8 mouse cellular contexts compared by ENCODE assay signal in genomic region chr3:138906112-138906880, GRCm38 (mm10).
DNase-seq lines count a peak whose midpoint lies in the region; ATAC-seq and TF ChIP-seq lines count a peak whose summit lies in the region.

No protein-coding gene starts in this region.

- peak; percentile 58 for DNase-seq in A20 (ENCODE audit: low read depth, low spot score)
- DNase-seq in adrenal gland, postnatal 10 days = peak; percentile 81
- DNase-seq in embryo, embryonic 9.5 days (ENCODE audit: extremely low spot score) = peak; percentile 67
- DNase-seq in heart, adult 8-10 months (ENCODE audit: low spot score) = peak; percentile 67
- DNase-seq in kidney, adult 2 months = peak; percentile 63
- DNase-seq in naive thymus-derived CD4-positive, alpha-beta T cell, adult 2 months (ENCODE audit: low read depth) = peak; percentile 48
- DNase-seq in thymus, adult 2 months = peak; percentile 49

- H3K27ac ChIP-seq in kidney, adult 2 months (ENCODE audit: insufficient read depth, low read depth, low read length) = no peak overlapping the region
- H3K27ac ChIP-seq in limb, embryonic 12.5 days = peak overlapping the region; percentile 68
- no peak overlapping the region for H3K27ac ChIP-seq in thymus, adult 2 months (ENCODE audit: control insufficient read depth, insufficient read depth, low read length)

- no peak for TF ChIP-seq POLR2A in kidney, adult 2 months (IDR thresholded peaks at IDR 0.05; ENCODE audit: low read depth, low read length)
- no peak for TF ChIP-seq POLR2A in thymus, adult 2 months (IDR thresholded peaks at IDR 0.05; ENCODE audit: control insufficient read depth, extremely low read depth, insufficient read depth, low read length, poor library complexity)

- no peaks in the 10 kb centered on the region for H3K27me3 ChIP-seq in kidney, adult 2 months (replicated peaks; ENCODE audit: control insufficient read depth, insufficient read depth, low read length)
- no peaks in the 10 kb centered on the region for H3K27me3 ChIP-seq in limb, embryonic 12.5 days
- H3K27me3 ChIP-seq in thymus, adult 2 months (ENCODE audit: control insufficient read depth, insufficient read depth, low read length) = no peaks in the 10 kb centered on the region

- no peak overlapping the region for H3K4me3 ChIP-seq in kidney, adult 2 months (ENCODE audit: insufficient read depth, low read depth, low read length)
- no peak overlapping the region for H3K4me3 ChIP-seq in limb, embryonic 12.5 days (replicated peaks)
- H3K4me3 ChIP-seq in thymus, adult 2 months (ENCODE audit: control insufficient read depth, insufficient read depth, low read length) = no peak overlapping the region

- H3K4me2 ChIP-seq in limb, embryonic 12.5 days = no peak overlapping the region

- peak; percentile 93 for TF ChIP-seq CTCF in kidney, adult 2 months (conservative IDR thresholded peaks at IDR 0.05; ENCODE audit: insufficient read depth, insufficient read length, low read depth, low read length)
- TF ChIP-seq CTCF in thymus, adult 2 months (IDR thresholded peaks at IDR 0.05; ENCODE audit: borderline replicate concordance, control insufficient read depth, extremely low read depth, insufficient read depth, low read length, poor library complexity) = peak; percentile 74; the same call in 1 of the 2 replicates

- no peaks in the 10 kb centered on the region for H3K36me3 ChIP-seq in kidney, adult 2 months (ENCODE audit: control insufficient read depth, insufficient read depth, low read length)
- 0 out of 2 replicates have a peak, but pooled peaks cover 6% of the 10 kb centered on the region for H3K36me3 ChIP-seq in limb, embryonic 12.5 days
- H3K36me3 ChIP-seq in thymus, adult 2 months (ENCODE audit: control insufficient read depth, insufficient read depth, low read length) = no peaks in the 10 kb centered on the region

- ATAC-seq in limb, embryonic 12.5 days (ENCODE audit: insufficient number of reproducible peaks, insufficient read depth, low FRiP score, low TSS enrichment, low read depth) = peak; percentile 69

- no peaks in the 10 kb centered on the region for H3K9me3 ChIP-seq in limb, embryonic 12.5 days

- no peaks in the 10 kb centered on the region for H3K4me1 ChIP-seq in kidney, adult 2 months (ENCODE audit: control insufficient read depth, insufficient read depth, low read length)
- H3K4me1 ChIP-seq in limb, embryonic 12.5 days (replicated peaks) = peaks cover 23% of the 10 kb centered on the region
- H3K4me1 ChIP-seq in thymus, adult 2 months (replicated peaks; ENCODE audit: control insufficient read depth, insufficient read depth, low read length) = no peaks in the 10 kb centered on the region

- 30% methylated on average over 17 of the region's 17 CpGs for WGBS in kidney, adult 2 months
- 19% methylated on average over 17 of the region's 17 CpGs for WGBS in limb, embryonic 12.5 days
- WGBS in thymus, adult 2 months = 53% methylated on average over 17 of the region's 17 CpGs

- no peak overlapping the region for H3K9ac ChIP-seq in limb, embryonic 12.5 days (replicated peaks)
